Mouse (Mus musculus) heart, postnatal 14 days (tissue): Measurements from ENCODE around the gene Krtcap2. TPM values are rescaled to one million over a fixed set of nuclear protein-coding genes. Genes with fewer than 3 reads are reported as not detected.

ENCODE experiments used
- microRNA-seq, 2 experiments: library from miRNA; unstranded; fragments of <30 nt; microRNA quantifications; one replicate each; pipeline ENCODE4 v1.2.0; 2021 to 2022
- total RNA-seq, 2 experiments: library from RNA; stranded (reverse); gene quantifications; 2 replicates each; pipeline ENCODE4 v1.2.3; 2021

The Krtcap2 gene
- total RNA-seq, 2 experiments from 2014 or later, result 71.9 to 72.8 TPM

Small RNAs within 50 kb of the gene (microRNA-seq; reads per million reads assigned to microRNA genes)
- gene Mir92b, result 173 to 10,303 reads per million in 2 experiments

Other genes starting within 250 kb of the Krtcap2 start
- gene Rusc1, start 152.7 kb upstream of the Krtcap2 start, total RNA-seq, result 10 to 100 TPM; 16.0 to 17.7 TPM
- gene Gm43738, start 144.9 kb upstream of the Krtcap2 start, total RNA-seq, result not detected
- 10 to 100 TPM; 19.7 to 23.5 TPM for gene Fdps, start 144.0 kb upstream of the Krtcap2 start, total RNA-seq
- gene Pklr, start 109.8 kb upstream of the Krtcap2 start, total RNA-seq, result not detected
- gene Hcn3, start 85.8 kb upstream of the Krtcap2 start, total RNA-seq, result under 1 TPM; 0.49 to 0.60 TPM
- gene Clk2, start 81.2 kb upstream of the Krtcap2 start, total RNA-seq, result 10 to 100 TPM; 23.3 to 23.6 TPM
- 10 to 100 TPM; 47.2 to 48.7 TPM for gene Scamp3, start 68.5 kb upstream of the Krtcap2 start, total RNA-seq
- 1 to 10 TPM; 7.1 to 7.6 TPM for gene Fam189b, start 62.8 kb upstream of the Krtcap2 start, total RNA-seq
- 10 to 100 TPM; 22.1 to 23.9 TPM for gene Gba, start 43.0 kb upstream of the Krtcap2 start, total RNA-seq
- 10 to 100 TPM; 12.7 to 17.1 TPM for gene Thbs3, start 30.8 kb upstream of the Krtcap2 start, total RNA-seq
- 10 to 100 TPM; 64.8 to 69.8 TPM for gene Mtx1, start 18.9 kb upstream of the Krtcap2 start, total RNA-seq
- under 1 TPM; 0.22 to 0.98 TPM for gene Muc1, start 16.9 kb upstream of the Krtcap2 start, total RNA-seq
- under 1 TPM; 0.68 to 0.76 TPM for gene Trim46, start 343 bp downstream of the Krtcap2 start, total RNA-seq
- 10 to 100 TPM; 47.6 to 58.7 TPM for gene Dpm3, start 13.4 kb downstream of the Krtcap2 start, total RNA-seq
- 10 to 100 TPM; 20.6 to 22.7 TPM for gene Slc50a1, start 24.6 kb downstream of the Krtcap2 start, total RNA-seq
- gene Efna1, start 35.2 kb downstream of the Krtcap2 start, total RNA-seq, result 10 to 100 TPM; 32.4 to 34.0 TPM
- gene Efna3, start 77.0 kb downstream of the Krtcap2 start, total RNA-seq, result not detected
- gene Efna4, start 92.1 kb downstream of the Krtcap2 start, total RNA-seq, result under 1 TPM; 0.49 to 0.74 TPM
- 10 to 100 TPM; 80.4 to 100.0 TPM for gene Adam15, start 104.0 kb downstream of the Krtcap2 start, total RNA-seq
- gene Dcst2, start 116.0 kb downstream of the Krtcap2 start, total RNA-seq, result not detected
- under 1 TPM; 0.22 to 0.48 TPM for gene Dcst1, start 119.3 kb downstream of the Krtcap2 start, total RNA-seq
- gene Zbtb7b, start 148.8 kb downstream of the Krtcap2 start, total RNA-seq, result 10 to 100 TPM; 18.4 to 27.3 TPM
- under 1 TPM in 1 of 2 experiments, not detected in 1; 0.98 TPM for gene Lenep, start 156.8 kb downstream of the Krtcap2 start, total RNA-seq
- gene Flad1, start 165.9 kb downstream of the Krtcap2 start, total RNA-seq, result 10 to 100 TPM; 44.7 to 46.1 TPM
- 10 to 100 TPM in 1 of 2 experiments, 1 to 10 TPM in 1; 7.9 to 14.4 TPM for gene Cks1b, start 172.4 kb downstream of the Krtcap2 start, total RNA-seq
- 10 to 100 TPM; 45.0 to 47.5 TPM for gene Shc1, start 172.5 kb downstream of the Krtcap2 start, total RNA-seq
- 10 to 100 TPM; 16.5 to 19.9 TPM for gene Pygo2, start 184.2 kb downstream of the Krtcap2 start, total RNA-seq
- 10 to 100 TPM; 51.9 to 53.1 TPM for gene Pbxip1, start 190.7 kb downstream of the Krtcap2 start, total RNA-seq
- gene Pmvk, start 208.6 kb downstream of the Krtcap2 start, total RNA-seq, result 1 to 10 TPM; 8.8 to 9.2 TPM